Mouse (Mus musculus) bone marrow, adult 2 months (tissue): ENCODE data around the gene Fyb. TPM values are rescaled to one million over a fixed set of nuclear protein-coding genes. Genes with fewer than 3 reads are reported as not detected.

Experiments used
- H3K27ac ChIP-seq: fragments of 200-500 bp; 2 replicates; pipeline ENCODE4 v1.5.1; 2012; ENCODE audit warnings: low read depth, mild to moderate bottlenecking, control low read depth, inconsistent platforms, low read length; ENCODE audit not compliant: control insufficient read depth, poor library complexity, insufficient read depth
- H3K4me1 ChIP-seq: fragments of 200-500 bp; 2 replicates; pipeline ENCODE4 v1.6.1; 2011; ENCODE audit warnings: low read length; ENCODE audit not compliant: control insufficient read depth, insufficient read depth
- H3K4me3 ChIP-seq: fragments of 200-500 bp; replicated peaks from 2 replicates; pipeline ENCODE3; 2011; ENCODE audit warnings: mild to moderate bottlenecking, low read depth, low read length, control low read depth; ENCODE audit not compliant: control insufficient read depth
- CTCF ChIP-seq: fragments of 200-500 bp; IDR thresholded peaks from 2 replicates; pipeline ENCODE4 v1.5.1; 2011; ENCODE audit warnings: low read length, control low read depth; ENCODE audit not compliant: control insufficient read depth, insufficient read depth
- POLR2A ChIP-seq: fragments of 200-500 bp; IDR thresholded peaks from 2 replicates; pipeline ENCODE4 v1.6.1; 2011; ENCODE audit warnings: low read depth, mild to moderate bottlenecking, control low read depth, low read length, borderline replicate concordance; ENCODE audit not compliant: control insufficient read depth
- WGBS: fragments of 180-500 bp; shearing (Covaris S2); methylation state at CpG from one replicate; pipeline ENCODE4 v1.1.7; 2018; 5-methylcytosine and 5-hydroxymethylcytosine counted together
- polyA plus RNA-seq: library from polyadenylated mRNA; stranded (reverse); fragments of >200 nt; gene quantifications from 2 replicates; pipeline ENCODE4 v1.2.4, GENCODE M21; 2011; ENCODE audit warnings: low replicate concordance; ENCODE audit not compliant: missing spikeins, insufficient read depth, insufficient read length

Gene Fyb
- polyA plus RNA-seq, 1 experiment = 126 TPM

DNA sequence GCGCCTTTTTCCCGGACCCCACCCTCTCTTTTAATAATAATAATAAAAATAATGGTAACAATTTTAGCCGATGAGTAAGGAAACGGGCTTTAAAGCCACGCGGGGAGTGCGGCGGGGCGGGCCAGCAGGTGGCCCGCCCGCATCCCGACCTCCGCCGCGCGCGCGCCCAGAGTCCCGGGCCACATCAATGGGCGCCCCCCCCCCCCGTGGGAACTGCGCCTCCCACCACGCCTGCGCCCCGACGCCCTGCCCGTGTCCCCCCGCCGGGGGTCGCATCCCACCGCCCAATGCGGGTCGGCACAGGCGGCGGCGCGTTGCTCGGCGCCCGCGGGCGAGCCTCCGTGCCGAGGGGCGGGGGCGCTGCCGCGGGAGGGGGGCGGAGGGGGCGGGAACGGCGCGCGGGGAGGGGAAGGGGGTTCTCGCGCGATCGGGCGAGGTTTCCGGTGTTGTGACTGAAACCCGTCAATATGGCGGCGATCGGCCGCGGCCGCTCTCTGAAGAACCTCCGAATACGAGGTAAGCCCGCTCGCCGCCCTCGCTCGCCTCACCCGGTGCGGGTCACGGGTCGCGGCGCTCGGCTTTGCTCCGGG, 185.4 kb downstream of the Fyb start, which contains the start of gene Rictor:
Gene Rictor, plus strand, starts transcription at position 444 of the 590 bp plus-strand sequence.
- under 1% methylated on average over 55 of the region's 82 CpGs for WGBS
- Histone ChIP-seq H3K27ac (peak within 1 kb of the TSS; percentile 95), H3K4me1 (no peaks in the 10 kb centered on the region; the same call in 1 of the 2 replicates), H3K4me3 (peak within 1 kb of the TSS; percentile 90)
- TF ChIP-seq CTCF = no peak
- peak; percentile 77; the same call in 1 of the 2 replicates for TF ChIP-seq POLR2A

DNA sequence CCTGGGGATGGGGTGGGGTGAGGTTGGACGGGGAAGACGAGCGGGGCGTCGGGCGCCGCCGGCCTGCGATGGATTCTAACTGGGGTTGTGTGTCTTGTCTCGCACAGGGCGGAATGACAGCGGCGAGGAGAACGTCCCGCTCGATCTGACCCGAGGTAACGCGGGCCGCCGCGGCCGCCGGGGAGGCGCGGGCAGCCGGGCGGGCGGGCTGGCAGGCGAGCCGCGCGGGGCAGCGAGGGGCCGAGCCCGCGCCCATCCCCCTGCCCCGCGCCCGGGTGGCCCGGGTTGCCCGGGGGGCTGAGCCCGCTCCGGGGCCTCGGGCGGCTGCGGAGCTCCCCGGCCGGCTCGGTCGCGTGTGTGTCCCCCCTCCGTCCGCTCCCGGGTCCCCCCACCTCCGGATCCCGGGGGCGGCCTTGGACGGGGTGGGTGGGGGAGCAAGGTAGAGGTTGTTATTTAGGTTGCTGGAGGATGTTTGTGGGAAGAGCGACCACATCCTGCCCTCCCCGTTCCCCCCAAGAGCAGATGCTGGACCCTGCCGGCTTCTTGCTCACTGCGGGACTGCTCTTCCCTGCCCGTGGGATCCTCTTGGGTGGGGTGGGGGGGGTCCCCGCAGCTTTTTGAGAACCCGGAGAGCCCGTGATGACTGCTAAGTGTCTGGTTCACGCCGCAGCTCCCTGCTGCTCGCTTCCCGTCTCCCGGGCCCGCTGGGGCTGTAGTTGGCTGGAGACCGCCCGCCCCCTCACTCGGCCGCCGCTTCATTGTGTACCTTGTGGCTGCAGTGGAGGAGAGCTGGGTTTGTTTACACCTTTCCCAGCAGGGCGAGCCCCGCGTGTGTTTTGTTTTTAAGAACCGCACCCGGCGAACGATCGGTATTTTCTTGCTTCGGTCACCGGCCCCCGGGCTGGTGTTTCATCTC, 186.1 kb downstream of the Fyb start:
- H3K4me3 ChIP-seq = peak overlapping the region; percentile 90
- H3K27ac ChIP-seq = peak overlapping the region; percentile 95
- H3K4me1 ChIP-seq = no peaks in the 10 kb centered on the region; the same call in 1 of the 2 replicates
- WGBS = 1% methylated on average over 68 of the region's 89 CpGs
- TF ChIP-seq CTCF = no peak
- TF ChIP-seq POLR2A = no peak

DNA sequence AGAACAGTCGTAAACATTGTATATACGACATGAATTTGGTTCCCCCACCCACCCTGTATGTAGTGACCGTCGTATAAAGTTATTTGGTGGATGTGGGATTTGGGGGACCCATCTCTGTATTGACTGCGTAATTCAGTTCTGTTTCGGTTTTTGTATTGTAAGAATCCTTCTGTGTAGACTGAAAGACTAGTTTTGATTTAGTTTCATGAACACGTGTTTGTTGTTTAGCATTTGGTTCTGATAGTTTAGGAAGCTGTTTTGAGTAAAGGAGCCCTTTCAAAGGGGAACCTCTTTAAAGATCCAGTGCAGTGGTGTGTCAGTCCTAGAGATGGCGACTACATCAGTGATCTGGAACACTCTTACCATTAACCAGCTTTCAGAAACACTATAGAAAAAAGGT, 187.0 kb downstream of the Fyb start:
- Histone ChIP-seq H3K27ac (no peak overlapping the region), H3K4me3 (peak overlapping the region; percentile 90), H3K4me1 (no peaks in the 10 kb centered on the region; the same call in 1 of the 2 replicates)
- 20% methylated on average over 8 of the region's 8 CpGs for WGBS
- TF ChIP-seq POLR2A = no peak
- no peak for TF ChIP-seq CTCF

DNA sequence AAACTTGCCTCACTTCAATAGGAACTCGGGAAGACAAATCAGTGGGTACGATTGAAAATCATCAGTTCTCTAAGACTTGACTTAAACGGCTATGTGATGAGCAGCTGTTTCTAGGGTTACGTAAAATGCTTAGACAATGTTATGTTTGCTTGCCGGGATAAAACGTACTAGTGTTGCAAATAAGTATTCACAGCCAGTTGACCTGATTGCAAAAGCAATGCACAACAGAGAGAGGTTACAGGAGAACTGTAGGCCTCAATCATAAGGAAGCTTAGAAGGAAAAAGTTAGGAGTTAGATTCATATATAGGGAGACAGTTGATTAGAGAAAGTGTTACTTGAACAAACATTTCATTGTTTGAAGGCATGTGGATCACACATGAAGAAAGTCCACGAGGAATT, 187.7 kb downstream of the Fyb start:
- H3K4me1 ChIP-seq = no peaks in the 10 kb centered on the region; the same call in 1 of the 2 replicates

DNA sequence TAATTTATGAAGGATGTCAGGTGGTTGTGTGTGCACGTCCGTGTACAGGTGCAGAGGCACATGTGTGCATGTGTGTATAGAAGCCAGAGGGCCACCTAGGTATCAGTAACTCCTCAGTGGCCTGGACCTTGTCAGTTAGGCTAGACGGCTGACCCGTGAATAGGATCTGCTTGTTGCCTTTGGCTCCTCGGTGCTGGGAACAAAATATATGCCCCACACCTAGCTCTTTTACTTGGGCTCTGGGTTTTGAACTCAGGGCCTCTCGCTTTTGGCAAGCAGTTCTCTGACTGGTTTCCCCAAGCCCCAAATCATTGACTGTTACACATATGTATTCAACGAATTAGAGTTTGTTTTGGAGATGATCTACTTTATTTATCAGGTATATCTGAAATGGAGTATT, 188.6 kb downstream of the Fyb start:
- no peak overlapping the region for H3K4me3 ChIP-seq

More for the DNA sequence above, 187.7 kb downstream of the Fyb start:
- TF ChIP-seq CTCF (no peak), POLR2A (no peak)
- WGBS = 69% methylated on average over 7 of the region's 7 CpGs
- Histone ChIP-seq H3K27ac (no peak overlapping the region), H3K4me3 (no peak overlapping the region)

More for the DNA sequence above, 188.6 kb downstream of the Fyb start:
- no peak overlapping the region for H3K27ac ChIP-seq
- H3K4me1 ChIP-seq = no peaks in the 10 kb centered on the region; the same call in 1 of the 2 replicates
- TF ChIP-seq POLR2A (no peak), CTCF (no peak)
- WGBS = 87% methylated on average over 7 of the region's 7 CpGs

Other genes starting within 250 kb of the Fyb start
- 8.3 and 9.8 TPM in 2 replicates for gene Dab2, start 223.1 kb upstream of the Fyb start, polyA plus RNA-seq
- gene C9, start 77.5 kb upstream of the Fyb start, polyA plus RNA-seq = 22.0 TPM in 1 of 2 replicates, not detected in the other
- gene Rictor, start 185.5 kb downstream of the Fyb start, polyA plus RNA-seq = 5.9 and 6.3 TPM in 2 replicates